ENCODE assay signal across 15 mouse cellular contexts in the genomic region with DNA sequence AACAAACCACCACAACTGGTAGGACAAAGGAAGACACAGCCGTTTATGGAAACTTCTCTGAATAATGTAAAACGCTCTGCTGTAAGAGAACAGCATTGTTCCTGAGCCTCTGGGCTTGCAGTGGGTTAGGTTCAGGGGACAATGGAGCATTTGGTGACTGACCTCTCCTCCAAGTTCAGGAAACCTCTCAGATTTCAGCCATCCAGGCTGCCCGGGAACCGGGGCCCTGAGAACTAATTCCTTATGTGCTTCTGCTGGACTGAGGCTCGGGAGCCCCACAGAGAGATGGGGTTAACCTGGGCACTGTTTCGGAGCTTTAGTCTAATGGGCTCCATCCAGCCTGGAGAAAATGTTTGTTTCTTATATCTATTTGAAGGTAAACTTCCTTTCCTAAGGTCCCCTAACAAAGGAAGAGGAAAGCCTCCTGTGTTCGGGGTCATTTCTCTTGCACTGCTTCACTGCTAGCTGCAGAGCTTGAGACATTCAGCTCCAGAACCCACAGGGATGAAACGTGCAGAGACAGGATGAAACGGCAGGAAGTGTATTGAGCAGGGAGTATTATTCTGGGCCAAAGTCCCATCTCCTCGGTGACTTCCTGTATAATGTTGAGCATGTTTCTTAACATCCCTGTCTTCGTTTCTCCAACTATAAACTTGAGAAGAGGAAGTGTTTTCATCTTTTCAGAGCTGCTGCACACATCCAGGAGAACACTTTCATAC.
A peak's percentile ranks its signal among the peaks of the same experiment; 100 is the strongest.
DNase-seq lines count a peak whose midpoint lies in the region; ATAC-seq and TF ChIP-seq lines count a peak whose summit lies in the region.
"Had no signal": no experiment of that assay in that cellular context is flagged by ENCODE, and none has a peak within 500 bp of the region (broad histone marks: within the 10 kb centered on the region; RNA-seq: fewer than 3 reads in every experiment).

No protein-coding gene starts in this region.

- H3K27ac ChIP-seq in heart, embryonic 12.5 days (ENCODE audit: poor library complexity, severe bottlenecking): no peak overlapping the region
- 0 out of 2 replicates have a peak overlapping the region, but pooled peaks have one; percentile 6 for H3K27ac ChIP-seq in kidney, postnatal 0 days
- H3K27ac ChIP-seq in embryonic facial prominence, embryonic 13.5 days: peak overlapping the region; percentile 72; the same call in 1 of the 2 replicates
- H3K27ac ChIP-seq: forebrain, embryonic 15.5 days; liver, embryonic 15.5 days had no signal

- H3K36me3 ChIP-seq in heart, embryonic 12.5 days: no peaks in the 10 kb centered on the region
- H3K36me3 ChIP-seq in kidney, postnatal 0 days (ENCODE audit: insufficient read depth, low read length): no peaks in the 10 kb centered on the region
- H3K36me3 ChIP-seq in embryonic facial prominence, embryonic 13.5 days: no peaks in the 10 kb centered on the region
- H3K36me3 ChIP-seq: forebrain, embryonic 15.5 days; G1E; liver, embryonic 15.5 days had no signal

- H3K4me2 ChIP-seq in heart, embryonic 12.5 days: no peak overlapping the region
- no peak overlapping the region for H3K4me2 ChIP-seq in kidney, postnatal 0 days (ENCODE audit: low read length)
- no peak overlapping the region for H3K4me2 ChIP-seq in embryonic facial prominence, embryonic 13.5 days
- H3K4me2 ChIP-seq: forebrain, embryonic 15.5 days; liver, embryonic 15.5 days had no signal

- peaks cover 22% of the 10 kb centered on the region for H3K4me1 ChIP-seq in heart, embryonic 12.5 days (replicated peaks)
- H3K4me1 ChIP-seq in kidney, postnatal 0 days (replicated peaks; ENCODE audit: insufficient read depth, low read length): 0 out of 2 replicates have a peak, but pooled peaks cover 4% of the 10 kb centered on the region
- H3K4me1 ChIP-seq in embryonic facial prominence, embryonic 13.5 days: peaks cover 15% of the 10 kb centered on the region
- H3K4me1 ChIP-seq: forebrain, embryonic 15.5 days; liver, embryonic 15.5 days had no signal

- H3K9me3 ChIP-seq in heart, embryonic 12.5 days (replicated peaks): no peaks in the 10 kb centered on the region; the same call in 1 of the 2 replicates
- H3K9me3 ChIP-seq in kidney, postnatal 0 days (replicated peaks; ENCODE audit: low read length): no peaks in the 10 kb centered on the region
- no peaks in the 10 kb centered on the region for H3K9me3 ChIP-seq in embryonic facial prominence, embryonic 13.5 days
- H3K9me3 ChIP-seq: forebrain, embryonic 15.5 days; liver, embryonic 15.5 days had no signal

- DNase-seq in heart, postnatal 36 days: no peak
- peak; percentile 59 for DNase-seq in kidney, postnatal 0 days (ENCODE audit: low spot score)
- no peak for DNase-seq in kidney, adult 18-20 months
- peak; percentile 64 for DNase-seq in embryo, embryonic 10 days (ENCODE audit: low spot score)
- no peak for DNase-seq in cerebellum, adult 9-10 months
- DNase-seq in right cerebral cortex, postnatal 10 days (ENCODE audit: low spot score in 2 of 2): no peak
- DNase-seq: adrenal gland, postnatal 36 days; gastrocnemius, postnatal 14 days; layer of hippocampus, adult 9-11 months had no signal

- 57% methylated on average over 11 of the region's 11 CpGs for WGBS in heart, embryonic 12.5 days
- WGBS in kidney, postnatal 0 days: 32% methylated on average over 11 of the region's 11 CpGs
- WGBS in embryonic facial prominence, embryonic 13.5 days: 26% methylated on average over 11 of the region's 11 CpGs

- no peak overlapping the region for H3K4me3 ChIP-seq in heart, embryonic 12.5 days
- H3K4me3 ChIP-seq in kidney, postnatal 0 days (replicated peaks; ENCODE audit: low read depth, low read length): no peak overlapping the region
- H3K4me3 ChIP-seq in embryonic facial prominence, embryonic 13.5 days: no peak overlapping the region
- H3K4me3 ChIP-seq: forebrain, embryonic 15.5 days; liver, embryonic 15.5 days had no signal

- no peak overlapping the region for H3K9ac ChIP-seq in heart, embryonic 12.5 days
- no peak overlapping the region for H3K9ac ChIP-seq in kidney, postnatal 0 days (ENCODE audit: low read depth, low read length)
- H3K9ac ChIP-seq in embryonic facial prominence, embryonic 13.5 days: no peak overlapping the region
- H3K9ac ChIP-seq: forebrain, embryonic 15.5 days; liver, embryonic 15.5 days had no signal

- intact Hi-C loops in heart, postnatal 36 days (cut with DNase I): no loop called here

- 0 out of 2 replicates have a peak, but pooled peaks have one; percentile 59 for ATAC-seq in heart, embryonic 12.5 days (ENCODE audit: insufficient number of reproducible peaks, low FRiP score)
- ATAC-seq in kidney, postnatal 0 days (replicated peaks; ENCODE audit: low FRiP score, low read depth): no peak
- ATAC-seq in embryonic facial prominence, embryonic 13.5 days (ENCODE audit: insufficient number of reproducible peaks, insufficient read depth, low FRiP score, low TSS enrichment, low read depth): no peak
- ATAC-seq: forebrain, embryonic 15.5 days; inflammation-experienced regulatory T-cells, adult 6 months had no signal

- no peak for TF ChIP-seq CTCF in kidney, postnatal 0 days (IDR thresholded peaks at IDR 0.05; ENCODE audit: low read depth)

- no peaks in the 10 kb centered on the region for H3K27me3 ChIP-seq in heart, embryonic 12.5 days (replicated peaks)
- no peaks in the 10 kb centered on the region for H3K27me3 ChIP-seq in kidney, postnatal 0 days (ENCODE audit: insufficient read depth, low read length)
- no peaks in the 10 kb centered on the region for H3K27me3 ChIP-seq in embryonic facial prominence, embryonic 13.5 days
- H3K27me3 ChIP-seq: forebrain, embryonic 15.5 days; liver, embryonic 15.5 days had no signal

Comparison
In these comparisons a context has a peak if more than half of its experiments do, and no peak if none do; other contexts are left out.
1. DNase-seq: peak in kidney, postnatal 0 days (single experiment) and embryo, embryonic 10 days (single experiment); none in heart, postnatal 36 days (0 of 2), kidney, adult 18-20 months (single experiment), cerebellum, adult 9-10 months (single experiment) and right cerebral cortex, postnatal 10 days (0 of 2).